Mouse (Mus musculus): ENCODE measurements around the gene Zbtb46.

Gene Zbtb46

GRCm38 (mm10) chr2:181463008-181463738 lies 3.9 kb upstream of the Zbtb46 start:
- DNase-seq (ENCODE audit: low spot score), result no peak

GRCm38 (mm10) chr2:181462604-181463003 lies 3.4 kb upstream of the Zbtb46 start:
- no peak for DNase-seq (ENCODE audit: low spot score)

- DNase-seq (ENCODE audit: low spot score), result no peak
Measured at GRCm38 (mm10) chr2:181461536-181462100, 2.4 kb upstream of the Zbtb46 start.

GRCm38 (mm10) chr2:181459673-181460621 lies 721 bp upstream of the Zbtb46 start:
- no peak for DNase-seq (ENCODE audit: low spot score)

GRCm38 (mm10) chr2:181458411-181459152 lies 644 bp downstream of the Zbtb46 start:
- no peak for DNase-seq (ENCODE audit: low spot score)

GRCm38 (mm10) chr2:181457831-181458230 lies 1.4 kb downstream of the Zbtb46 start:
- no peak for DNase-seq (ENCODE audit: low spot score)

- no peak for DNase-seq (ENCODE audit: low spot score)
Measured at GRCm38 (mm10) chr2:181455899-181456298, 3.3 kb downstream of the Zbtb46 start.

GRCm38 (mm10) chr2:181453274-181453673 lies 6.0 kb downstream of the Zbtb46 start:
- DNase-seq (ENCODE audit: low spot score), result no peak

- DNase-seq (ENCODE audit: low spot score), result no peak
Measured at GRCm38 (mm10) chr2:181452181-181452580, 7.0 kb downstream of the Zbtb46 start.

- no peak for DNase-seq (ENCODE audit: low spot score)
Measured at GRCm38 (mm10) chr2:181443016-181443415, 16.2 kb downstream of the Zbtb46 start.

- no peak for DNase-seq (ENCODE audit: low spot score)
Measured at GRCm38 (mm10) chr2:181438176-181438575, 21.1 kb downstream of the Zbtb46 start.

GRCm38 (mm10) chr2:181436246-181436645 lies 23.0 kb downstream of the Zbtb46 start:
- DNase-seq (ENCODE audit: low spot score), result no peak

GRCm38 (mm10) chr2:181423834-181424233 lies 35.4 kb downstream of the Zbtb46 start:
- no peak for DNase-seq (ENCODE audit: low spot score)

GRCm38 (mm10) chr2:181420903-181421638 lies 38.2 kb downstream of the Zbtb46 start:
- DNase-seq (ENCODE audit: low spot score), result no peak

- no peak for DNase-seq (ENCODE audit: low spot score)
Measured at GRCm38 (mm10) chr2:181420426-181420825, 38.8 kb downstream of the Zbtb46 start.

GRCm38 (mm10) chr2:181419359-181419758 lies 39.9 kb downstream of the Zbtb46 start:
- DNase-seq (ENCODE audit: low spot score), result no peak

- no peak for DNase-seq (ENCODE audit: low spot score)
Measured at GRCm38 (mm10) chr2:181415945-181416344, 43.3 kb downstream of the Zbtb46 start.

- no peak for DNase-seq (ENCODE audit: low spot score)
Measured at GRCm38 (mm10) chr2:181413141-181413540, 46.1 kb downstream of the Zbtb46 start.

- DNase-seq (ENCODE audit: low spot score), result no peak
Measured at GRCm38 (mm10) chr2:181410760-181411473, 48.3 kb downstream of the Zbtb46 start.

GRCm38 (mm10) chr2:181409643-181410042 lies 49.6 kb downstream of the Zbtb46 start:
- DNase-seq (ENCODE audit: low spot score), result no peak

- DNase-seq (ENCODE audit: low spot score), result no peak
Measured at GRCm38 (mm10) chr2:181403722-181404121, 55.5 kb downstream of the Zbtb46 start.
